Mouse (Mus musculus) central nervous system, embryonic 14 days (tissue): ENCODE data around the gene Fbxl15. TPM values are rescaled to one million over a fixed set of nuclear protein-coding genes. Genes with fewer than 3 reads are reported as not detected.

Experiments used
- polyA plus RNA-seq: library from polyadenylated mRNA; depleted of rRNA; stranded (reverse); fragments of >200 nt; gene quantifications from 2 replicates; pipeline ENCODE4 v1.2.3, GENCODE M21; 2012; rRNA removed

The Fbxl15 gene
- 29.5 and 29.6 TPM in 2 replicates for polyA plus RNA-seq

GRCm38 (mm10) chr19:46328081-46329030, at the start of gene Fbxl15:
Gene Fbxl15 (plus strand): TSS chr19:46328184.

DNA sequence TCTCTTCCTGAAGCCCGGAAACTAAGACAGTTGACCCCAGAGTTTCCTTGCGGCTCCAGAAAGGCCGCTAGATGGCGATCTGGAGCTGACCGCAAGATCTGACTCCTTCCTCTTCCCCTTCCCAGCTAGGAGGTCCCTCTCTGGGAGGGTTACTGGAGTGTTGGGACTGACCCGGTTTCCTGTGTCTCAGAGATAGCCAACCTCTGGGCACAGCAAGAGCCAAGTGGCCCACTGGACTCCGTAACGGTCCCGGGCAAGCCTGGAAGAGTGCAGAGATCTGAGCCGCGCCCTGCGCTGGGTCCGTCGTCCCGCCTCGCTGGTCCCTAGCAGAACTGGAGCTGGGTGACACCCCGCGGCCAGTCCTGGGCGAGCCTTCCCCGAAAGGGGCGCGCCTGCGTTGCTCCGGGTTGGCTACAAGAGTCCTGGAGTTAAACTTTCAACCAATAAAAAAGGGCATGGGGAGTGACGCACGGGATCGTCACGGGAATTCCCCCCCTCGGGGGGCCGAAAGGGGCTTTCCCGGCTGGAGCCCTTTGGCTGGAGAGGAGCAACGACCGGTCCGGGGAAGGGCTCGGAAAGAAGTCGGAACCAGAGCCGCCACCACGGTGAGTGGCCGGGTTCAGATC, 23.7 kb upstream of the Fbxl15 start, which contains the start of gene Nfkb2:
Gene Nfkb2, plus strand, starts transcription at position 105 of the 626 bp plus-strand sequence.

DNA sequence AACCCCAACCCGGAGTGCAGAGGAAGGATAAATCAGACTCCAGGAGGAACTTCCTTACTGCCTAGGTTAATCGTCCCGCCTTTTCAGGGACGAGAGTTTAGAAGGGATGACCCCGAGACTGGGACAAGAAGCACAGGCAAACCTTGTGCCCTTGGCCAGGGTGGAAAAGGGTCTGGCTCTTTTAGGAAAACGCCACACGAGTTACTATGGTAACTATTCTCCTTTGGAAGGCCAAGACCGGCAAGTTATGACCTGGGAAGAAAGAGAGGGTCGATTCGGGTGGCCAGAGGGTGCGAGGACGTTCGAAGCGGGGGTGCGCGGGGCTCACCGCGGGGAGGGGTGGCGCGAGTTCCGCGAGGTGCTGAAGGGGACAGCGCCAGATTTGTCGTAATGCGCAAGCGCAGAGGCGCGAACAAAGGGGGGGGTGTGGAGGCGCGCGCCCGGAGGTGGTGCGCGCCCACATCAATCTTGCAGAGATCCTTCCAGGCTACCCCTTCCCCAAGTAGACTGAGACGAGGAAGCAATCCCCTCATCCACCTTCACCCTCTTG, 1.2 kb upstream of the Fbxl15 start, which contains the start of gene Psd:
Gene Psd, minus strand, starts transcription at position 401 of the 550 bp plus-strand sequence.

GRCm38 (mm10) chr19:46338331-46338936, 10.4 kb downstream of the Fbxl15 start, which contains the start of gene Cuedc2:
Gene Cuedc2 (minus strand): TSS chr19:46338702.

DNA sequence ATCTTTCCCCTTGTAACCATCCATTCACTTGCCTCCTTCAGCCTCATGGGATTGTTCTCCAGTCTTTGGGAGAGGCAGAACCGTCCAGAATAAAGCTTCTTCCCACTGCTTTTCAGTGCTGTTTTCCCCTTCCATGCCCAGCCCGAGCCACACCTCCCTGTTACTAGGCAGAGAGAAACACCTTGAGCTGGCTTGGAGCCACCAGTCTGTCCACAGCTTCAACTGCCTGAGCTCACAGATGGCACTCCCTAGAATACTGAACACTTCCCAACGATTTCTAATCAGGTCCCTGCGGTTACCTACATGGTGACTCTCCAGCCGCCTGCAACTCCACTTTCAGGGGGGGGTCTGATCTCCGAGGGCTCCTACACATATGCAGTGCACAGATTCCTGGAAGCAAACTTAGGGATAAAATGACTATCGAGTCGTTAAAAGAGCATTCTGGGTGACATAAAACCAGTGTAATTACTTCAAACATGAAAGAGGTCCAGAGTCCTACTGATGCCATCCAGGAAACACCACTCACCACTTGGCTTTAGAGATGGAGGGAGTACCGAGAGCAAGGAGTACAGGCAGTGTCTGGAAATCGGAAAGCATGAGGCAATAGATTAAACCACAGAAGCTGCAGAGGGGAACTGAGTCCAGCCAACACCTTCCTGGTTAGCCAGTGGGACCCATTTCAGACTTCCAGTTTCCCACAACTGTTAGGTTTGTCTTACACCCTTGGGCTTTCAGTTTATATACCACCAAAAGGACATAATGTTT, 22.4 kb downstream of the Fbxl15 start, which contains the start of gene 2310034G01Rik:
Gene 2310034G01Rik, minus strand, starts transcription at position 135 of the 765 bp plus-strand sequence.

Other genes with a start within 250 kb of the Fbxl15 start
- not detected in 2 replicates for gene Elovl3, start 196.3 kb upstream of the Fbxl15 start, polyA plus RNA-seq
- gene Pitx3, start 179.9 kb upstream of the Fbxl15 start, polyA plus RNA-seq: 1.5 and 3.9 TPM in 2 replicates
- 74.4 and 83.3 TPM in 2 replicates for gene Gbf1, start 175.7 kb upstream of the Fbxl15 start, polyA plus RNA-seq
- 5.0 and 9.9 TPM in 2 replicates for gene Nfkb2, start 23.9 kb upstream of the Fbxl15 start, polyA plus RNA-seq
- gene Psd, start 1.0 kb upstream of the Fbxl15 start, polyA plus RNA-seq: 214 and 221 TPM in 2 replicates
- 216 and 218 TPM in 2 replicates for gene Cuedc2, start 10.5 kb downstream of the Fbxl15 start, polyA plus RNA-seq
- 10.6 and 11.1 TPM in 2 replicates for gene Mfsd13a, start 12.9 kb downstream of the Fbxl15 start, polyA plus RNA-seq
- gene 2310034G01Rik, start 22.1 kb downstream of the Fbxl15 start, polyA plus RNA-seq: 1.9 TPM in 2 replicates
- gene Actr1a, start 67.6 kb downstream of the Fbxl15 start, polyA plus RNA-seq: 193 and 203 TPM in 2 replicates
- 22.4 and 23.7 TPM in 2 replicates for gene Sufu, start 68.7 kb downstream of the Fbxl15 start, polyA plus RNA-seq
- 39.9 and 42.4 TPM in 2 replicates for gene Trim8, start 173.5 kb downstream of the Fbxl15 start, polyA plus RNA-seq
- 172 and 181 TPM in 2 replicates for gene Arl3, start 245.0 kb downstream of the Fbxl15 start, polyA plus RNA-seq
- 12.6 and 16.3 TPM in 2 replicates for gene Sfxn2, start 245.2 kb downstream of the Fbxl15 start, polyA plus RNA-seq